20 mouse cellular contexts compared by ENCODE assay signal in the genomic region with DNA sequence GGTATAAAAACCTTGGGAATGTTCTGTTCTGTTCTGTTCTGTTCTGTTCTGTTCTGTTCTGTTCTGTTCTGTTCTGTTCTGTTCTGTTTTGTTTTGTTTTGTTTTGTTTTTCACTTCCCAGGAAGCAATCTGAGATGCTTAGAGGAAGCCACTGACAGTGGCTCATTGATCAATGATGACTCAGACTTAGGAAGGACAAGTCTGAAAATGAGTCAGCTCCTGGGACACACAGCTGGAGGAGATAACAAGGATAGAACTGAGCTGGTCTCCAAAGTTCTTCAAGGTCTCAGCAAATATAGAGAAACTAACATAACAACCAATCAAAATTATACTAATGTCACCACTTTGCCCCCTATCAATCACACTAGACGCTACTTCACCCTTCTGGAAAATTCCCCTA.
DNase-seq lines count a peak whose midpoint lies in the region; TF ChIP-seq lines count a peak whose summit lies in the region.
"Had no signal": no experiment of that assay in that cellular context is flagged by ENCODE, and none has a peak within 500 bp of the region (broad histone marks: within the 10 kb centered on the region; RNA-seq: fewer than 3 reads in every experiment).

No protein-coding gene starts in this region.

- WGBS in cerebellum, adult 2 months: 69% methylated on average over 1 of the region's 1 CpGs

- TF ChIP-seq EP300 in MEL (IDR thresholded peaks at IDR 0.05; ENCODE audit: low read depth in 1 of 2, low read length in 2 of 2): no peak

- H3K79me2 ChIP-seq in C2C12 (ENCODE audit: control insufficient read depth, insufficient read depth) (no peaks in the 10 kb centered on the region), MEL (ENCODE audit: control insufficient read depth, insufficient read depth, low read length, poor library complexity) (no peaks in the 10 kb centered on the region), myocyte (ENCODE audit: control insufficient read depth, insufficient read depth) (no peaks in the 10 kb centered on the region)

- H3K4me3 ChIP-seq in C2C12 (ENCODE audit: insufficient read depth, poor library complexity, severe bottlenecking) (no peak overlapping the region), MEL (ENCODE audit: control insufficient read depth in 1 of 2, insufficient read depth in 1 of 2, low read depth in 2 of 2, low read length in 2 of 2) (no peak overlapping the region), myocyte (no peak overlapping the region)
- no peak overlapping the region for H3K4me3 ChIP-seq in cerebellum, adult 2 months (replicated peaks; ENCODE audit: insufficient read depth, low read depth, low read length)
- H3K4me3 ChIP-seq: embryonic facial prominence, embryonic 10.5 days; embryonic facial prominence, embryonic 12.5 days; forebrain, embryonic 13.5 days; forebrain, embryonic 15.5 days had no signal

- H3K4me1 ChIP-seq in MEL (ENCODE audit: control insufficient read depth in 1 of 2, insufficient read depth in 2 of 2, low read length in 2 of 2): no peaks in the 10 kb centered on the region
- no peaks in the 10 kb centered on the region for H3K4me1 ChIP-seq in cerebellum, adult 2 months (ENCODE audit: control insufficient read depth, insufficient read depth, low read length)
- H3K4me1 ChIP-seq: embryonic facial prominence, embryonic 10.5 days; embryonic facial prominence, embryonic 12.5 days; forebrain, embryonic 13.5 days; forebrain, embryonic 15.5 days had no signal

- DNase-seq in 416B (ENCODE audit: low read depth) (peak; percentile 79), MEL (ENCODE audit: low read depth, low spot score) (peak; percentile 16)
- no peak for DNase-seq in cerebellum, adult 2 months
- DNase-seq in cerebellum, adult 9-10 months: no peak
- DNase-seq in layer of hippocampus, postnatal 10 days (ENCODE audit: low spot score in 2 of 2): no peak
- DNase-seq: adrenal gland, adult 2 months; adrenal gland, postnatal 10 days; adrenal gland, postnatal 25 days; B cell, adult 2 months; cerebellum, adult 11-12 months; cerebellum, adult 8-10 months; cerebellum, postnatal 10 days; cerebellum, postnatal 25 days; forebrain, postnatal 0 days had no signal

- H3K9ac ChIP-seq in MEL (ENCODE audit: control insufficient read depth, low read depth, low read length, poor library complexity, severe bottlenecking): no peak overlapping the region
- H3K9ac ChIP-seq: embryonic facial prominence, embryonic 12.5 days; forebrain, embryonic 13.5 days; forebrain, embryonic 15.5 days; forebrain, postnatal 0 days had no signal

- H3K79me3 ChIP-seq in C2C12 (ENCODE audit: low read depth): no peaks in the 10 kb centered on the region

- H3ac ChIP-seq in C2C12 (ENCODE audit: control insufficient read depth, insufficient read length, low read depth) (no peak overlapping the region), myocyte (ENCODE audit: control insufficient read depth, insufficient read length) (no peak overlapping the region)

- no peaks in the 10 kb centered on the region for H3K9me3 ChIP-seq in MEL (replicated peaks; ENCODE audit: insufficient read depth, low read length)
- H3K9me3 ChIP-seq: embryonic facial prominence, embryonic 10.5 days; embryonic facial prominence, embryonic 12.5 days; forebrain, embryonic 13.5 days; forebrain, embryonic 15.5 days had no signal

- H3K27me3 ChIP-seq in C2C12 (ENCODE audit: control insufficient read depth, insufficient read depth, insufficient read length): no peaks in the 10 kb centered on the region
- H3K27me3 ChIP-seq in MEL (ENCODE audit: control insufficient read depth in 1 of 2, insufficient read depth in 2 of 2, low read length in 2 of 2): no peaks in the 10 kb centered on the region
- H3K27me3 ChIP-seq in myocyte (ENCODE audit: control insufficient read depth, insufficient read depth, insufficient read length): no peaks in the 10 kb centered on the region
- no peaks in the 10 kb centered on the region for H3K27me3 ChIP-seq in cerebellum, adult 2 months (ENCODE audit: control insufficient read depth, insufficient read depth, low read length)
- H3K27me3 ChIP-seq: embryonic facial prominence, embryonic 12.5 days; forebrain, embryonic 13.5 days; forebrain, embryonic 15.5 days had no signal

- no peak overlapping the region for H3K27ac ChIP-seq in MEL (ENCODE audit: control insufficient read depth, low read depth, low read length)
- H3K27ac ChIP-seq in cerebellum, adult 2 months (ENCODE audit: insufficient read depth, low read length): no peak overlapping the region
- H3K27ac ChIP-seq: embryonic facial prominence, embryonic 10.5 days; embryonic facial prominence, embryonic 12.5 days; forebrain, embryonic 13.5 days; forebrain, embryonic 15.5 days had no signal

- no peak for TF ChIP-seq POLR2A in MEL (IDR thresholded peaks at IDR 0.05; ENCODE audit: control insufficient read depth in 1 of 2, insufficient read depth in 1 of 2, low read depth in 1 of 2, low read length in 2 of 2, poor library complexity in 1 of 2)
- no peak for TF ChIP-seq POLR2A in myocyte (IDR thresholded peaks at IDR 0.05; ENCODE audit: insufficient read length, low read depth)
- TF ChIP-seq POLR2A in cerebellum, adult 2 months (IDR thresholded peaks at IDR 0.05; ENCODE audit: borderline replicate concordance, insufficient read depth, low read length): no peak

- TF ChIP-seq CTCF in C2C12 (IDR thresholded peaks at IDR 0.05; ENCODE audit: control insufficient read depth, insufficient read depth, insufficient read length): no peak
- no peak for TF ChIP-seq CTCF in MEL (IDR thresholded peaks at IDR 0.05 in 2 of 3, conservative IDR thresholded peaks at IDR 0.05 in 1 of 3; ENCODE audit: control insufficient read depth in 1 of 3, insufficient read depth in 1 of 3, low read depth in 2 of 3, low read length in 3 of 3, poor library complexity in 1 of 3, severe bottlenecking in 1 of 3)
- no peak for TF ChIP-seq CTCF in cerebellum, adult 2 months (IDR thresholded peaks at IDR 0.05; ENCODE audit: borderline replicate concordance, insufficient read depth, low read depth, low read length)

- no peak for TF ChIP-seq RAD21 in MEL (IDR thresholded peaks at IDR 0.05; ENCODE audit: low read depth, low read length)

- H3K4me2 ChIP-seq in myocyte (ENCODE audit: low read depth): peak overlapping the region; percentile 67
- H3K4me2 ChIP-seq: embryonic facial prominence, embryonic 12.5 days; forebrain, embryonic 13.5 days; forebrain, embryonic 15.5 days had no signal

- H3K36me3 ChIP-seq in C2C12 (ENCODE audit: control insufficient read depth, insufficient read depth) (no peaks in the 10 kb centered on the region), MEL (ENCODE audit: control insufficient read depth in 1 of 2, insufficient read depth in 2 of 2, low read length in 2 of 2) (0 out of 4 replicates have a peak, but pooled peaks cover 0 to 3% of the 10 kb centered on the region in 2 experiments), myocyte (ENCODE audit: control insufficient read depth, insufficient read depth) (no peaks in the 10 kb centered on the region)
- H3K36me3 ChIP-seq: embryonic facial prominence, embryonic 10.5 days; embryonic facial prominence, embryonic 12.5 days; forebrain, embryonic 15.5 days had no signal

TF ChIP-seq in C2C12, 6 proteins besides CTCF, POLR2A, EP300 and RAD21:
- TF ChIP-seq MAX (IDR thresholded peaks at IDR 0.05) (no peak), FOSL1 (IDR thresholded peaks at IDR 0.05; ENCODE audit: insufficient read depth, low read length, poor library complexity, severe bottlenecking) (peak; percentile 35), CEBPB (IDR thresholded peaks at IDR 0.05; ENCODE audit: low read depth) (no peak), MYOD1 (IDR thresholded peaks at IDR 0.05; ENCODE audit: control insufficient read depth, insufficient read length, low read depth) (peak; percentile 69), MYOG (IDR thresholded peaks at IDR 0.05; ENCODE audit: control insufficient read depth, extremely low read depth, insufficient read length) (no peak), USF1 (IDR thresholded peaks at IDR 0.05; ENCODE audit: low read depth) (no peak)

TF ChIP-seq in MEL, 35 proteins besides CTCF, POLR2A, EP300 and RAD21:
- TF ChIP-seq ETS1 (IDR thresholded peaks at IDR 0.05; ENCODE audit: low read depth, low read length) (no peak), GATA1 (IDR thresholded peaks at IDR 0.05; ENCODE audit: low read depth, low read length) (0 out of 2 replicates have a peak, but pooled peaks have one; percentile 6), GABPA (IDR thresholded peaks at IDR 0.05; ENCODE audit: low read depth, low read length) (no peak)

TF ChIP-seq in myocyte, 11 proteins besides CTCF, POLR2A, EP300 and RAD21:
- TF ChIP-seq USF1 (IDR thresholded peaks at IDR 0.05; ENCODE audit: low read depth) (no peak), TCF12 (IDR thresholded peaks at IDR 0.05; ENCODE audit: insufficient read depth, poor library complexity, severe bottlenecking) (no peak), SRF (IDR thresholded peaks at IDR 0.05; ENCODE audit: control insufficient read depth, insufficient read length, low read depth) (no peak), TCF3 (IDR thresholded peaks at IDR 0.05; ENCODE audit: insufficient read length, low read depth) (no peak), POLR2AphosphoS2 (IDR thresholded peaks at IDR 0.05; ENCODE audit: insufficient read length, low read depth) (no peak), MYOG (IDR thresholded peaks at IDR 0.05; ENCODE audit: control insufficient read depth in 1 of 3, insufficient read depth in 1 of 3, insufficient read length in 2 of 3, low read depth in 2 of 3) (no peak), MYOD1 (IDR thresholded peaks at IDR 0.05; ENCODE audit: control insufficient read depth in 1 of 3, insufficient read length in 2 of 3, low read depth in 2 of 3) (no peak), REST (IDR thresholded peaks at IDR 0.05; ENCODE audit: insufficient read depth, insufficient read length) (no peak), CEBPB (IDR thresholded peaks at IDR 0.05; ENCODE audit: insufficient read depth, poor library complexity, severe bottlenecking) (no peak), E2F4 (IDR thresholded peaks at IDR 0.05; ENCODE audit: insufficient read depth) (no peak), MAX (IDR thresholded peaks at IDR 0.05; ENCODE audit: low read depth) (no peak)
TF ChIP-seq in myocyte: peak in this region for 0.

Comparison
In these comparisons a context has a peak if more than half of its experiments do, and no peak if none do; other contexts are left out.
1. DNase-seq: peak in 416B (single experiment) and MEL (single experiment); none in cerebellum, adult 2 months (0 of 2), cerebellum, adult 9-10 months (single experiment) and layer of hippocampus, postnatal 10 days (0 of 2).